Mouse (Mus musculus): Measurements from ENCODE around the gene Pla2g2c.
A peak's percentile ranks its signal among the peaks of the same experiment; 100 is the strongest.

Gene Pla2g2c

GRCm38 (mm10) chr4:138708636-138709035, 16.0 kb upstream of the Pla2g2c start:
- ATAC-seq (ENCODE audit: insufficient number of reproducible peaks, low FRiP score, low TSS enrichment): no peak

GRCm38 (mm10) chr4:138709246-138709645, 15.3 kb upstream of the Pla2g2c start:
- ATAC-seq (ENCODE audit: insufficient number of reproducible peaks, low FRiP score, low TSS enrichment): no peak

- no peak for ATAC-seq (ENCODE audit: insufficient number of reproducible peaks, low FRiP score, low TSS enrichment)
These were observed 14.6 kb upstream of the Pla2g2c start for GRCm38 (mm10) chr4:138709944-138710343.

GRCm38 (mm10) chr4:138710633-138711032, 14.0 kb upstream of the Pla2g2c start:
- ATAC-seq (ENCODE audit: insufficient number of reproducible peaks, low FRiP score, low TSS enrichment): peak; percentile 94

DNA sequence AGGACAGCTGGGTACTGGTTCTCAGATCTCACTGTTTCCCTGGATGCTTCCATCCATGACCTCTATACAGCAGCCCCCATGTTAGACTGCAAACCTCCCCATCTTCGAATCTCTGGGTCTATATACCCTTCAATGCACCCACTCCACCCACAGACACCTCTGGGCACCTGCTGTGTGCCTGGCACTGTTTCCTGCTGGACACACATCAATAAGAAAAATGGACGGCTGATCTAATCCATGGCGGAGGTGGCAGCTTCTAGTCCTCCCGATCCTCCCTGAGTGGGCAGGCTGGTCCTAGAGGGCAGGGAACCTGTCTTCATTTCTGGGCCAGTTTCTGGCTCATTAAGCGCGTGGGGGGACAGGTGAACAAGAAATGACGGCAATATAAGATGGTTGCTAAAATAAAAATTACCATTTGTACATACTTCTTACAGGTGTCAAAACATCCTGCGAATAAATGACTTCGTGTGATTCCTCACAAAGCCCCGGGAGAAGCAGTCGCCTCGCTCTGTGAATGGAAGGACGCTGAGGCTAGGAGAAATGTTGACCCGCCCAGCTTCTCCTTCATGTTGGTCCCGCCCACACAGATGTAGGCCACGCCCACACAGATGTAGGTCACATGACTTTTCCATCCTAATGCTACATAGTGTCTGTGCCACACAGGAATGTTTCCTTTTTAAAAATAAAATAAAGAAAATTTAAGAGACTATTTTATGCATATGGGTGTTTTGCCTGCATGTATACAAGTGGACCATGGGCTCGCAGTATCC, 13.4 kb upstream of the Pla2g2c start:
- no peak for ATAC-seq (ENCODE audit: insufficient number of reproducible peaks, low FRiP score, low TSS enrichment)

DNA sequence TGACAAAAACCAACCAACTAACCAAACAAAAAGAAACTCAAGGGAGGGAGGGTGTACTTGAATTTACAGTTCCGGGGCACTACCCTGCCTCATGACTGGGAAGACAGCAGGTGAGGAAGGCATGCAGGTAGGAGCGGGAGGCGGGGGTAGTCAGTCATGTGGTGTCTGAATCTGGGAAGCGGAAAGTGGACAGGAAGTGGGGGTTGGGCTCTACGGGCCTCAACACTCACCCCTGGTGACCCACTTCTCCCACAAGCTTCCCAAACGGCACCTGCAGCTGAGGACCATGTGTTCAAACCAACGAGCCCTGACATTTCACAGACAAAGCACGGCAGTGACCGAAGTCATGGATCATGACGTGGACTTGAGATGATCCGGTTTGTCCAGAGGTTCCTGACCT, 12.5 kb upstream of the Pla2g2c start:
- no peak for ATAC-seq (ENCODE audit: insufficient number of reproducible peaks, low FRiP score, low TSS enrichment)

DNA sequence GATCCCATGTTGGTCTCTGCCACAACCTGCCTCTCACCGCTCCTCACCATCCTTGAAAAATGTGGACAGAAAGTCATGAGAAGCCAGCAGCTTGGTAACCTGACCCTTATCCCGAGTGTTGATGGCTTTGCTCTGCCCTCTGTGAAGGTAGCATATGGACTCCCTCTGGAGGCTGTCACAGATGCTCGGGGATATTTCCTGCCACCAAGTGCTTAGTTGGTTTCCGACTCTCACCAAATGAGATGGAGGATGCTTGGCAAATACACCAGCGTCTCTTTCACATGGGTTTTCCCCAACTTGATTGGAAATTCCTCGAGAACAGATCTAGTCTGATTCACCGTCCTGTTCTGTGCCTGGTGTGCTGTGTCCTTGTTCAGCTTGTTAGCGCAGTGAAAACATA, 12.0 kb upstream of the Pla2g2c start:
- ATAC-seq (ENCODE audit: insufficient number of reproducible peaks, low FRiP score, low TSS enrichment): no peak

GRCm38 (mm10) chr4:138714186-138714585, 10.4 kb upstream of the Pla2g2c start:
- no peak for ATAC-seq (ENCODE audit: insufficient number of reproducible peaks, low FRiP score, low TSS enrichment)

DNA sequence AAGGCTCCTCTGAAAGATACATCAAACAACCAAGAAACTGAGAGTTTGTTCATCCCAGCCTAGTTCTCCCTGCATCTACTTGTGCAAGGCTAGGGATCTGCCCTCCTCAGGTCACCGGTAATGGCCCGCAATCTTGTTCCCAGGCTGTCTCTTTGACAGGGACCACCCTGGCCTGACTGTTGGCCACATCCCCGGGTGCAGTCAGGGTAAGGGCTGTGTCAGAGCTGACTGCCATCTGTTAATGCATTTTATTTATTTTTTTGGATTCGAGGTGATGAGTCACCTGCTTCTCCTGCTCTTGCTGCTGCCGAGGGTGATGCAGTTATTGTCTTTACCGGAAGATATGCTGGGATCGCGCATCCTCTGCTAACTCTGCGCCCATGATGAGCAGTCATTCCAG, 7.9 kb upstream of the Pla2g2c start:
- no peak for ATAC-seq (ENCODE audit: insufficient number of reproducible peaks, low FRiP score, low TSS enrichment)

DNA sequence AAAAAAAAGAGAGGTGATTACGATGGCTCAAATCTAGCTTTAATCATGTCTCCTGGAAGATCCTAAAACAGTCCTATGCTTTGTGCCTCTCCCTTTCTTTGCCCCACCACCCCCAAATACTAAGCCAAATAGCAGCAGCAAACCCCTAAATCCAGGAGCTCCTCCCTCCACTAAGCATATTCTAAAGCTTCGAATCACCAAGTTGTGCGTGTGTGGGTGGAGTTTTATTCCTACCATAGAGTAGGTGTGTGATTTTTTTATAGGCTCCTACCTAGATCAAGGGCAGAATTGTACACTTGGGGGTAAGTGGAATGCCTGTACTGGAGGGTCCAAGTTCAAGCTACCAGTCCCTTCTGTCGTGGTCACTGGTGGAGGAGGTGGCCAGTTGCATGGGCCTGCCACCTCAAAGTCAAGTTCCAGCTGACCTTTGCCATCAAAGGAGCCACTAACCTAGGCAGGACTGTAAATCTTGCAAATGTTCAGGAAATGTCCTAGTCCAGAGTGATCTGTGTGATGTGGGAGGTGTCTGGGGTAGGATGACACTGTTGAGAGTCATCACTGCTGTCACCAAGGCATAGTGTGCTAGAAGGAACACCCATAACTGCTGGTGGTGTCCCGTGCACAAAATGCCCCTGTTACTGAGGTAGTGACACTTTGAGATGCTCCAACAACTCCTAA, 5.9 kb upstream of the Pla2g2c start:
- no peak for ATAC-seq (ENCODE audit: insufficient number of reproducible peaks, low FRiP score, low TSS enrichment)

DNA sequence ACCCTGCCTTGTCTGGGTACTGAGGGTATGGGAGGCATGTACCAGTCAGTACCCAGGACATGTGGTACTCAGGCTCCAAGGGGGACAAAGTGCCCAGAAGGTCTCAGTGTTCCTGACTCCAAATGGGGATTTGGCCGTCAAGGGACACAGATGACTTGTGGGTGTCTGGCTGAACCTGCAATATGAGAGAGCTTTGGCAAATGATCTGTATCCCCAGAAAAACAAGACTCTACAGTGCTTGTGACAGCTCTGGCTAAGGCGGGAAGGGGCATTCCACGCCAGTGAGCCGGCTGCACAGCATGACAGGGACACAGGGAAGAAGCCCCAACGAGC, 5.4 kb upstream of the Pla2g2c start:
- no peak for ATAC-seq (ENCODE audit: insufficient number of reproducible peaks, low FRiP score, low TSS enrichment)

- no peak for ATAC-seq (ENCODE audit: insufficient number of reproducible peaks, low FRiP score, low TSS enrichment)
These were observed 905 bp upstream of the Pla2g2c start for GRCm38 (mm10) chr4:138723493-138724281.

- ATAC-seq (ENCODE audit: insufficient number of reproducible peaks, low FRiP score, low TSS enrichment): 0 out of 2 replicates have a peak, but pooled peaks have one; percentile 49
These were observed 502 bp downstream of the Pla2g2c start for GRCm38 (mm10) chr4:138725127-138725461.

DNA sequence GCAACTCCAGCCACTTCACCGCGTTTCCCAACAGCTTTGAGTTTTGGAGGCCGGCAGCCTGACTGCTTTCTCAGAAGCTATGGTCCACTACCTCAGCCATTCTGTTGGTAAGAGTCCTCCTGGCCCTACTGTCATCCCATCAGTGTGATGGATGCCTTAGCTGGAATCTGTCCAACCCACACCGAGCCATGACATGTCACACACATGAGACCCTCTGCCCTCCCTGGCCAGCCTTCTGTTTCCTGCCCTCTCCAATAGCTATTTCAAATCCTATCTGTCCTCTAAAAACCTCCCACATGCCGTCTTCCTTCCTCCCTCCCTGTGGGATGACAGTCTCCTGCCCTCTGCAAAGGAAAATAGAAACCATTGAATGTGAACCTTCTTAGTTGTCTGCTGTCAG, 1.2 kb downstream of the Pla2g2c start:
- no peak for ATAC-seq (ENCODE audit: insufficient number of reproducible peaks, low FRiP score, low TSS enrichment)

- no peak for ATAC-seq (ENCODE audit: insufficient number of reproducible peaks, low FRiP score, low TSS enrichment)
These were observed 4.6 kb downstream of the Pla2g2c start for GRCm38 (mm10) chr4:138729018-138729703.

DNA sequence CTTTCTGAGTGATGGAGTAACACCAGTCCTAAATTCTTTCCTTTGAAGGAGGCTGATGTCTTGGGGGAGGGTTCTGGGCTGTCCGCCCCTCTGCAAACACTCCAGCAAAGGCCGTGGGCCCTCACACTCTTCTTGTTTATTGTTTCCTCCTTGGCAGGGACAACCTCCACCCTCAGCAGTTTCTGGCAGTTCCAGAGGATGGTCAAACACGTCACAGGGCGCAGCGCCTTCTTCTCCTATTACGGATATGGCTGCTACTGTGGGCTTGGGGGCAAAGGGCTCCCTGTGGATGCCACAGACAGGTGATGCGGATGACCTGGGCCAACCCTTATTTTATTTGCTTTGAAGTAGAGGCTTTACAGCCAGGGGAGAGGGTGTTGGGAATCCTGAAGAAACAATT, 9.5 kb downstream of the Pla2g2c start:
- ATAC-seq (ENCODE audit: insufficient number of reproducible peaks, low FRiP score, low TSS enrichment): no peak

DNA sequence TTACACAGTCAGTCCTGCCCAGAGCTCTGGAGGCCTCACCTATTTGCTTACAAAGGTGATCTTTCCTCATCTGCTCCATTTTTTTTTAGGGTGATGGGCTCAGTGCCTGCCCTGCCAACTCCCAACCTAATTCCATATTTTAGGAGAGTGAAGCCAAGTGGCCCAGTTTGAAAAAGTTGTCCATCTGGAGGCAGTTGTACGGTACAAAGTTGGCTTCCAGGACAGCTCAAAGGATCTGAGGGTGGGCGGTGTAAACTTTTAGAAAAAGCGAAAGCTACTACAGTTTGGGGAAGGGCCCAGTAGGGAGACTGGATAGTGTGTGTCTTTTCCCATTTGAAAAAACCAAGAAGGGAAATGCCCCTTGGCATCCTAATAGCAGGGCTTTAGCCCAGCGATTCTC, 10.3 kb downstream of the Pla2g2c start:
- no peak for ATAC-seq (ENCODE audit: insufficient number of reproducible peaks, low FRiP score, low TSS enrichment)

DNA sequence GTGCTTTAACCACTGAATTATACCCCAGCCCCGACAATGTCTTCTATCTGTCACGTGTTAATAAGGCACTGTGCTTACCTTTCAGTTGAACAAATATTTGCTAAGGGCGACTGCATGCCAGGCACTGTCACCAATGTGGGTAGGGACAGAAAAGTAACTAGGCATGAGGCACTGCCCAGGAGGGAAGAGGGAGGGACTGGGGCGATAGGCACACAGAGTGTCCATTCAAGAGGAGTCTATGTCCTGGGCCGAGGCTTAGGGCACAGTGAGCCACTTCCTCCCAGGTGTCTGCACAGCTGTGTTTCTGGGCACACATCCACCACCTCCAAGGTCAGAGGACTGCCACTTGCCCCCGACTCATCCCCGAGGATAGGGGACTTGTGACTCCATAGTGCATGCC, 12.4 kb downstream of the Pla2g2c start, which contains the start of gene Ubxn10:
TSS of gene Ubxn10 (minus strand) at position 137 of the 400 bp plus-strand sequence.
- no peak for ATAC-seq (ENCODE audit: insufficient number of reproducible peaks, low FRiP score, low TSS enrichment)

GRCm38 (mm10) chr4:138739136-138739851, 14.7 kb downstream of the Pla2g2c start:
- peak; percentile 59; the same call in 1 of the 2 replicates for ATAC-seq (ENCODE audit: insufficient number of reproducible peaks, low FRiP score, low TSS enrichment)

GRCm38 (mm10) chr4:138745884-138746283, 21.3 kb downstream of the Pla2g2c start:
- no peak for ATAC-seq (ENCODE audit: insufficient number of reproducible peaks, low FRiP score, low TSS enrichment)
